Mouse (Mus musculus) ovary, postnatal 36 days (tissue): ENCODE data around the gene Gm15517.

Source experiments
- DNase-seq: peaks from one replicate; pipeline ENCODE4 v3.0.0; 2022; ENCODE audit warnings: low spot score, mixed read lengths

Gm15517 gene

GRCm38 (mm10) chr7:44309475-44310284, 48.4 kb downstream of the Gm15517 start, which contains the start of gene Shank1:
Gene Shank1 (plus strand): TSS chr7:44310253.
- no peak for DNase-seq

GRCm38 (mm10) chr7:44310285-44310877, 49.1 kb downstream of the Gm15517 start:
- no peak for DNase-seq

GRCm38 (mm10) chr7:44310878-44311712, 49.8 kb downstream of the Gm15517 start:
- peak; percentile 35 for DNase-seq
